Mouse (Mus musculus) small intestine, adult 2 months (tissue): ENCODE results near the gene Nlrx1.

Experiments
- CTCF ChIP-seq: fragments of 200-500 bp; IDR thresholded peaks from 2 replicates; pipeline ENCODE4 v1.5.1; 2012; ENCODE audit warnings: low read depth, mild to moderate bottlenecking, control low read depth, inconsistent platforms, low read length, moderate library complexity, mixed read lengths; ENCODE audit not compliant: insufficient replicate concordance, insufficient read length; ENCODE audit errors: extremely low read depth
- POLR2A ChIP-seq: fragments of 200-500 bp; IDR thresholded peaks from 2 replicates; pipeline ENCODE4 v1.6.1; 2012; ENCODE audit warnings: low read depth, mild to moderate bottlenecking, control low read depth, inconsistent platforms, low read length, moderate library complexity

DNA sequence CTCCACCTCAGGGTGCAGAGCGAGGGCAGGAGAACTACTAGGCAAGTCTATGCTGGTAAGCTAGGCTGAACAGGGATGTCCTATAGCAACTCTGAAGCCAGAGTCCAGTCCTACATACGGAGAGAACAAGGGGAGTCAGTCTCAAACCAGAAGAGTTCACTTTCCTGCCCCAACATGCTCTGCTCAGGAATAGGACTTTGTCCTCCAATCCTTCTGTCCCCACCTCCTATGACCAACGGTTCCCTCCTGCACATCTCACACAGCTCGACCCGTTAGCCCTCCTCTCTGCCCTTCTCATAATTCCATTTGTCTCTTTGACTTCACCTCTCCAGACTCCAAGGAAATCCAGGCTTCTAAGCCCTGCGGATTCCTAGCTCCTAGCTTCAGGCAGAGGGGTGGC, 20.5 kb downstream of the Nlrx1 start:
- TF ChIP-seq CTCF (no peak), POLR2A (no peak)
